Mouse (Mus musculus) megakaryocyte, embryonic 14.5 days (primary cell): ENCODE data around the gene Hoxa6.

Source experiments
- FLI1 ChIP-seq: IDR thresholded peaks from 2 replicates; pipeline ENCODE4 v1.6.1; 2012; ENCODE audit warnings: low read length, inconsistent platforms, mixed read lengths
- GATA1 ChIP-seq: IDR thresholded peaks from 3 replicates; pipeline ENCODE4 v1.6.1; 2012; ENCODE audit warnings: mixed read lengths, low read length, inconsistent platforms, borderline replicate concordance

- TF ChIP-seq GATA1 (no peak), FLI1 (no peak)
These were observed 20.2 kb upstream of the Hoxa6 start for GRCm38 (mm10) chr6:52228475-52229465.
